Mouse (Mus musculus) limb, embryonic 13.5 days (tissue): ENCODE measurements at regions not wholly inside any gene's neighbourhood (a gene's known extent, or its start where the extent isn't known, plus 50 kb on each side); places are given as distances from the start of the nearest gene placed in this dataset.

Experiments used
- ATAC-seq: fragments of 200-750 bp; cut with Nextera tagmentation; 2 replicates; pipeline ENCODE4 v1.8.0; 2017; ENCODE audit warnings: low read depth, moderate number of reproducible peaks, moderate TSS enrichment; ENCODE audit not compliant: low FRiP score
- H3K27ac ChIP-seq: fragments of 300-500 bp; sonication (generic); 2 replicates; pipeline ENCODE4 v1.5.1; 2015; ENCODE audit warnings: inconsistent platforms, mild to moderate bottlenecking, moderate library complexity
- H3K27me3 ChIP-seq: fragments of 300-500 bp; sonication (generic); 2 replicates; pipeline ENCODE4 v1.6.1; 2015; ENCODE audit warnings: mild to moderate bottlenecking, inconsistent platforms
- H3K36me3 ChIP-seq: fragments of 300-500 bp; sonication (generic); 2 replicates; pipeline ENCODE4 v1.6.1; 2015; ENCODE audit warnings: inconsistent platforms, mild to moderate bottlenecking, moderate library complexity
- H3K4me1 ChIP-seq: fragments of 300-500 bp; sonication (generic); 2 replicates; pipeline ENCODE4 v1.6.1; 2015; ENCODE audit warnings: inconsistent platforms
- H3K4me2 ChIP-seq: fragments of 300-500 bp; sonication (generic); replicated peaks from 2 replicates; pipeline ENCODE4 v1.6.1; 2015; ENCODE audit warnings: inconsistent platforms, mild to moderate bottlenecking, moderate library complexity
- H3K4me3 ChIP-seq: fragments of 300-500 bp; sonication (generic); 2 replicates; pipeline ENCODE4 v1.5.1; 2015; ENCODE audit warnings: moderate library complexity, mild to moderate bottlenecking, inconsistent platforms
- H3K9ac ChIP-seq: fragments of 300-500 bp; sonication (generic); 2 replicates; pipeline ENCODE4 v1.6.1; 2015; ENCODE audit warnings: mild to moderate bottlenecking, inconsistent platforms
- H3K9me3 ChIP-seq: fragments of 300-500 bp; sonication (generic); 2 replicates; pipeline ENCODE4 v1.6.1; 2016; ENCODE audit warnings: inconsistent platforms
- WGBS: fragments of 180-500 bp; shearing (Covaris S2); methylation state at CpG from one replicate; pipeline ENCODE4 v1.1.7; 2015; 5-methylcytosine and 5-hydroxymethylcytosine counted together

DNA sequence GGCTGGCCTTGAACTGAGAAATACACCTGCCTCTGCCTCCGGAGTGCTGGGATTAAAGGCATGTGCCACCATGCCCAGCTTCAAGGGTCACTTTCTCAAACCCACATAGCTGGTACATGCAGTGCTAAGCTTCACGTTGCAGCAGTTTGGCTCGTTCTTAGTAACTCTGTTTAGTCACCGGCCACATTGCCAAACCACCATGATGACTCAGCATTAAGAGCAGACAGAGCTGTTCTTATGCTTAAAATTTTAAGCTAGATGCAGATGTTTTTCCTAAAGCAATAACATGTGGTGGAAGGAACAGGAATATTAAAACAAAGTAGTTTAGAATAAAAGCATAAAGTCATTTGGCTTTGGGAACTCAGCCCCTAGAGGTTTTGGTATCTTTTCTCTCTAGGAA lies 250.2 kb upstream of the Fshr start:
- Histone ChIP-seq H3K4me2 (no peak overlapping the region), H3K27ac (no peak overlapping the region), H3K9ac (no peak overlapping the region), H3K27me3 (no peaks in the 10 kb centered on the region), H3K9me3 (no peaks in the 10 kb centered on the region), H3K4me3 (no peak overlapping the region), H3K36me3 (no peaks in the 10 kb centered on the region), H3K4me1 (no peaks in the 10 kb centered on the region)
- no peak for ATAC-seq
- WGBS, result 69% methylated on average over 4 of the region's 4 CpGs

GRCm38 (mm10) chr17:89449391-89449790 lies 248.9 kb upstream of the Fshr start:
- no peaks in the 10 kb centered on the region for H3K4me1 ChIP-seq
- H3K4me3 ChIP-seq, result no peak overlapping the region
- no peaks in the 10 kb centered on the region for H3K27me3 ChIP-seq
- H3K36me3 ChIP-seq, result no peaks in the 10 kb centered on the region
- H3K9ac ChIP-seq, result no peak overlapping the region
- no peaks in the 10 kb centered on the region for H3K9me3 ChIP-seq
- no peak overlapping the region for H3K27ac ChIP-seq
- no peak overlapping the region for H3K4me2 ChIP-seq
- no peak for ATAC-seq

- peak; percentile 64; the same call in 1 of the 2 replicates for ATAC-seq
- WGBS, result 65% methylated on average over 4 of the region's 4 CpGs
- H3K27me3 ChIP-seq, result no peaks in the 10 kb centered on the region
- H3K9ac ChIP-seq, result no peak overlapping the region
- H3K27ac ChIP-seq, result no peak overlapping the region
- no peak overlapping the region for H3K4me3 ChIP-seq
- no peaks in the 10 kb centered on the region for H3K36me3 ChIP-seq
- no peaks in the 10 kb centered on the region for H3K4me1 ChIP-seq
- no peak overlapping the region for H3K4me2 ChIP-seq
- no peaks in the 10 kb centered on the region for H3K9me3 ChIP-seq
These were observed 233.8 kb upstream of the Fshr start for GRCm38 (mm10) chr17:89434288-89434687.

- 88% methylated on average over 1 of the region's 1 CpGs for WGBS
- ATAC-seq, result no peak
These were observed 209.6 kb upstream of the Fshr start for GRCm38 (mm10) chr17:89410026-89410425.

GRCm38 (mm10) chr17:89405589-89405988 lies 205.1 kb upstream of the Fshr start:
- H3K4me1 ChIP-seq, result no peaks in the 10 kb centered on the region
- H3K4me3 ChIP-seq, result no peak overlapping the region
- no peaks in the 10 kb centered on the region for H3K27me3 ChIP-seq
- H3K36me3 ChIP-seq, result no peaks in the 10 kb centered on the region
- 79% methylated on average over 2 of the region's 2 CpGs for WGBS
- H3K9me3 ChIP-seq, result no peaks in the 10 kb centered on the region
- H3K27ac ChIP-seq, result no peak overlapping the region
- H3K4me2 ChIP-seq, result no peak overlapping the region
- no peak for ATAC-seq
- no peak overlapping the region for H3K9ac ChIP-seq

More at GRCm38 (mm10) chr17:89410026-89410425, 209.6 kb upstream of the Fshr start:
- Histone ChIP-seq H3K9me3 (no peaks in the 10 kb centered on the region), H3K27me3 (no peaks in the 10 kb centered on the region), H3K4me2 (no peak overlapping the region), H3K4me3 (no peak overlapping the region), H3K27ac (no peak overlapping the region), H3K4me1 (no peaks in the 10 kb centered on the region), H3K36me3 (no peaks in the 10 kb centered on the region), H3K9ac (no peak overlapping the region)

- Histone ChIP-seq H3K27ac (no peak overlapping the region), H3K4me3 (no peak overlapping the region), H3K27me3 (no peaks in the 10 kb centered on the region), H3K36me3 (no peaks in the 10 kb centered on the region), H3K9me3 (no peaks in the 10 kb centered on the region), H3K4me1 (no peaks in the 10 kb centered on the region), H3K4me2 (no peak overlapping the region), H3K9ac (no peak overlapping the region)
- ATAC-seq, result no peak
These were observed 156.8 kb upstream of the Fshr start for GRCm38 (mm10) chr17:89357241-89357640.

GRCm38 (mm10) chr17:89340497-89341205 lies 140.2 kb upstream of the Fshr start:
- Histone ChIP-seq H3K27me3 (no peaks in the 10 kb centered on the region), H3K9me3 (no peaks in the 10 kb centered on the region), H3K4me1 (no peaks in the 10 kb centered on the region), H3K4me3 (no peak overlapping the region), H3K9ac (no peak overlapping the region), H3K36me3 (no peaks in the 10 kb centered on the region), H3K27ac (no peak overlapping the region), H3K4me2 (no peak overlapping the region)
- 71% methylated on average over 8 of the region's 8 CpGs for WGBS
- ATAC-seq, result no peak

- 69% methylated on average over 2 of the region's 2 CpGs for WGBS
- no peak overlapping the region for H3K4me3 ChIP-seq
- no peak overlapping the region for H3K9ac ChIP-seq
- H3K4me2 ChIP-seq, result no peak overlapping the region
- H3K27me3 ChIP-seq, result no peaks in the 10 kb centered on the region
- H3K4me1 ChIP-seq, result no peaks in the 10 kb centered on the region
- H3K27ac ChIP-seq, result no peak overlapping the region
- H3K36me3 ChIP-seq, result no peaks in the 10 kb centered on the region
- no peak for ATAC-seq
- H3K9me3 ChIP-seq, result no peaks in the 10 kb centered on the region
These were observed 119.3 kb upstream of the Fshr start for GRCm38 (mm10) chr17:89319602-89320288.

DNA sequence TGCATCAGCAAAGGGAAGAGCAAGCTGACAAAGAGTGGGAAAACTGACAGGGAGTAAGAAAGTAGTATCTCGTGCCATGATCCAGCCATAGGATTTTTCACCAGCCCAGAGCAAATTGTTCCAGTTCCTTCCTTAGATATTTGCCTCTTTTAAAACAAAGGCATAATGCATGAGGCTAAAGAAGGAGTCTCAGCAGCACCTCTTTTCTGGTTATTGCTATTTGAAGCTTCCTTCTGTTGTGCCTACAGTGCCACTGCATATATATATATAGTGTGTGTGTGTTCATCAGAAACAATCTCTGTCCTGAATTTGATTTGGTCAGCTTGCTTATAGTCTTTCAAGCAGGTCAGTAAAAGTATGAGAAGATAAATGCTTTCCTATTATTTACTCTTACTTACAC lies 117.9 kb upstream of the Fshr start:
- H3K36me3 ChIP-seq, result no peaks in the 10 kb centered on the region
- peaks cover 3% of the 10 kb centered on the region; the same call in 1 of the 2 replicates for H3K4me1 ChIP-seq
- H3K9me3 ChIP-seq, result no peaks in the 10 kb centered on the region
- no peak overlapping the region for H3K27ac ChIP-seq
- ATAC-seq, result no peak
- no peak overlapping the region for H3K4me3 ChIP-seq
- 89% methylated on average over 1 of the region's 1 CpGs for WGBS
- no peak overlapping the region for H3K9ac ChIP-seq
- H3K4me2 ChIP-seq, result no peak overlapping the region
- H3K27me3 ChIP-seq, result no peaks in the 10 kb centered on the region

DNA sequence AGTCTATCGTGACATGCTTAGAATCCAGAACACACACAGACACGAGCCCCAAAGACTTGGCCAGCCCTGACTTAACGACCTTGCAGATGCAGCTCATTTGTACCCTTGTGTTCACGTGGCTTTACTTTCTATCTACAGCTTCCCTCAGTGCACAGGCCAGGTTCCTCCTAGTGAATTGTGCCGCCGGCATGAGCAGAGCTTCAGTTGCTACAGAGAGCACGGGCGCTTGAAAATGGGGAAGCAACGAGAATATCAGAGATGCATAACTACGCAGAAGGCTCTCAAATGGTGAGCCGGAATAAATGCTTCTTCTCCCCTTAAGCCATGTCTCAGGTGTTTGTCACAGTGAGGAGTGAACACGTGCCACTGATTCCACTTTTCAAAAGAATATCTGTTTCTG lies 110.7 kb upstream of the Fshr start:
- no peaks in the 10 kb centered on the region for H3K36me3 ChIP-seq
- H3K9ac ChIP-seq, result no peak overlapping the region
- H3K4me1 ChIP-seq, result peaks cover 16% of the 10 kb centered on the region
- H3K9me3 ChIP-seq, result no peaks in the 10 kb centered on the region
- H3K27me3 ChIP-seq, result no peaks in the 10 kb centered on the region
- H3K4me3 ChIP-seq, result no peak overlapping the region
- 87% methylated on average over 12 of the region's 12 CpGs for WGBS
- no peak overlapping the region for H3K27ac ChIP-seq
- ATAC-seq, result no peak
- H3K4me2 ChIP-seq, result no peak overlapping the region

GRCm38 (mm10) chr17:89301325-89301724 lies 100.8 kb upstream of the Fshr start:
- 82% methylated on average over 4 of the region's 4 CpGs for WGBS
- Histone ChIP-seq H3K9ac (no peak overlapping the region), H3K27ac (no peak overlapping the region), H3K4me3 (no peak overlapping the region), H3K4me1 (no peaks in the 10 kb centered on the region), H3K27me3 (0 out of 2 replicates have a peak, but pooled peaks cover 5% of the 10 kb centered on the region), H3K36me3 (no peaks in the 10 kb centered on the region), H3K9me3 (no peaks in the 10 kb centered on the region), H3K4me2 (no peak overlapping the region)
- ATAC-seq, result no peak

DNA sequence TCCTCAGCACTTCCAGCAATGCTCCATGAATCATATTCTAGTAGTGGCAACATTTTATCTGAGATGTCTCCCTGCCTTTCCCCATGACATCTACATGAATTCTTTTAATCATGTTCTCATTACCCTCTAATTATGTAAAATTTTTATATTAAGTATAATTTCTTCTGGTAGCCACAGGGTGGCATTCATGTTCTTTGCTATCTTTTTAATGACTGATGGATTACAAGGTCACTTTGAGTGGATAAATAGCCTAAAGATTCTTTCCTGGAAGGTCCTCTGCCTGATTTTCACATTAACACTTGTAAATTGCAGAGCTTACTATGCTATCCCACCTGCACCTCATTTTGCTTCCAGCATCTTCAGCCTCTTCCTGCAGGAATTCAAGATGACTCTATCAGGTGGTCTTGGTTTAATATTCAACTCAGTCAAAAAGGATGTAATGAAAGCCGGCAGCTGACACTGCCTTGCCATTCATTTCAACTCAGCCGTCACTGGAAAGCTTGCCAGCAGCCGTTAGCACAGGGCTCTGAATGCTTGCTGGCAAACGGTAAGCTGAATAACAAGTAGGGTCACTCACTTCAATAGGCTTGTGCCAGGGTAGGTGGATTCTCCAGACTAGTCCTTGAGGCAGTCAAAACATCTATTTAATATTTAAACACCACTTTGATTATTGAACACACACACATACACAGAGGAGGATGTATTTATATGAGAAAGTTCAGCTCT lies 97.0 kb upstream of the Fshr start:
- H3K36me3 ChIP-seq, result no peaks in the 10 kb centered on the region

More for the DNA sequence above, 97.0 kb upstream of the Fshr start:
- 54% methylated on average over 4 of the region's 4 CpGs for WGBS
- Histone ChIP-seq H3K9me3 (no peaks in the 10 kb centered on the region), H3K27ac (no peak overlapping the region), H3K27me3 (0 out of 2 replicates have a peak, but pooled peaks cover 5% of the 10 kb centered on the region), H3K9ac (no peak overlapping the region), H3K4me3 (no peak overlapping the region), H3K4me1 (no peaks in the 10 kb centered on the region), H3K4me2 (no peak overlapping the region)
- no peak for ATAC-seq
